Comparison of ENCODE assay signal across 14 mouse cellular contexts in the genomic region with DNA sequence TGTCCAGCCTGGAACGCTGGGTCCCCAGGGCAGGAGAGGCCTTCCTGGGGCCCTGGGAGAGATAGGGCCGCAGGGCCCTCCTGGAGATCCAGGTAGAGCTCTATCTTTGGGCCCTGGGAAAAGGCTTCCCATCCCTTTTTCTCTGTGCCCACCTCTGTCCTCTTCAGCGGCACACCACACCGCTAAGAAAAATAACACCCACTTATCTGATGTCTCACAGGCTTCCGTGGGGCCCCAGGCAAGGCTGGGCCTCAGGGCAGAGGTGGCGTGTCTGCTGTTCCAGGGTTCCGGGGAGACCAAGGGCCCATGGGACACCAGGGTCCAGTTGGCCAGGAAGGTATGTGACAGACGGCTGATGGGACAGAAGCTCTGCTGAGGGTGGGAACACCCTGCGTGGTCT.
"Had no signal": no experiment of that assay in that cellular context is flagged by ENCODE, and none has a peak within 500 bp of the region (broad histone marks: within the 10 kb centered on the region; RNA-seq: fewer than 3 reads in every experiment).

No protein-coding gene starts in this region.

- H3K4me3 ChIP-seq: limb, embryonic 10.5 days; megakaryocyte, embryonic 14.5 days; midbrain, embryonic 15.5 days; neural tube, embryonic 13.5 days; stomach, embryonic 15.5 days had no signal

- ATAC-seq: inflammation-experienced regulatory T-cells, adult 6 months; midbrain, embryonic 15.5 days had no signal

- H3K9me3 ChIP-seq: limb, embryonic 10.5 days; megakaryocyte, embryonic 14.5 days; midbrain, embryonic 15.5 days; neural tube, embryonic 13.5 days; stomach, embryonic 15.5 days had no signal

- H3K4me2 ChIP-seq: lung, embryonic 14.5 days; midbrain, embryonic 11.5 days; midbrain, embryonic 15.5 days; neural tube, embryonic 13.5 days; stomach, embryonic 15.5 days had no signal

- H3K9ac ChIP-seq: lung, embryonic 14.5 days; midbrain, embryonic 15.5 days; neural tube, embryonic 13.5 days; stomach, embryonic 15.5 days had no signal

- H3K27ac ChIP-seq: limb, embryonic 10.5 days; midbrain, embryonic 15.5 days; neural tube, embryonic 13.5 days; stomach, embryonic 15.5 days had no signal

- H3K36me3 ChIP-seq: midbrain, embryonic 15.5 days; neural tube, embryonic 13.5 days had no signal

- H3K4me1 ChIP-seq: limb, embryonic 10.5 days; midbrain, embryonic 15.5 days; neural tube, embryonic 13.5 days; stomach, embryonic 15.5 days had no signal

- DNase-seq: kidney, adult 18-20 months; kidney, postnatal 10 days; lung, embryonic 14.5 days; lung, postnatal 10 days; lung, postnatal 4 days; right cerebral cortex, postnatal 14 days; thymus, postnatal 4 days had no signal

- H3K27me3 ChIP-seq: midbrain, embryonic 15.5 days; neural tube, embryonic 13.5 days; stomach, embryonic 15.5 days had no signal
